Mouse (Mus musculus) forebrain, embryonic 14.5 days (tissue): ENCODE data around the gene Trappc13. TPM values are rescaled to one million over a fixed set of nuclear protein-coding genes. Genes with fewer than 3 reads are reported as not detected.

Experiments
- ATAC-seq: fragments of 200-750 bp; cut with Nextera tagmentation; 2 replicates; pipeline ENCODE4 v1.8.0; 2017; ENCODE audit warnings: mild to moderate bottlenecking, moderate library complexity
- DNase-seq: peaks from one replicate; pipeline ENCODE4 v3.0.0-alpha.2; 2015; ENCODE audit warnings: low spot score
- H3K27ac ChIP-seq: fragments of 300-500 bp; sonication (generic); 2 replicates; pipeline ENCODE4 v1.5.1; 2014; ENCODE audit warnings: low read depth, mild to moderate bottlenecking, control low read depth, low read length, moderate library complexity
- H3K27me3 ChIP-seq: fragments of 300-500 bp; sonication (generic); replicated peaks from 2 replicates; pipeline ENCODE4 v1.6.1; 2014; ENCODE audit warnings: low read length, control low read depth, mixed read lengths; ENCODE audit not compliant: control insufficient read depth, insufficient read depth
- H3K36me3 ChIP-seq: fragments of 300-500 bp; sonication (generic); 2 replicates; pipeline ENCODE4 v1.6.1; 2014; ENCODE audit warnings: low read length, control low read depth; ENCODE audit not compliant: control insufficient read depth, insufficient read depth
- H3K4me1 ChIP-seq: fragments of 300-500 bp; sonication (generic); 2 replicates; pipeline ENCODE4 v1.6.1; 2014; ENCODE audit warnings: antibody characterized with exemption, low read length, control low read depth; ENCODE audit not compliant: control insufficient read depth, insufficient read depth
- H3K4me2 ChIP-seq: fragments of 300-500 bp; sonication (generic); 2 replicates; pipeline ENCODE4 v1.6.1; 2014; ENCODE audit warnings: mild to moderate bottlenecking, control low read depth, low read length
- H3K4me3 ChIP-seq: fragments of 300-500 bp; sonication (generic); 2 replicates; pipeline ENCODE4 v1.5.1; 2014; ENCODE audit warnings: low read depth, low read length, control low read depth
- H3K9ac ChIP-seq: fragments of 300-500 bp; sonication (generic); 2 replicates; pipeline ENCODE4 v1.6.1; 2014; ENCODE audit warnings: mild to moderate bottlenecking, low read length, control low read depth, moderate library complexity
- H3K9me3 ChIP-seq: fragments of 300-500 bp; sonication (generic); replicated peaks from 2 replicates; pipeline ENCODE4 v1.6.1; 2016; ENCODE audit warnings: low read length, control low read depth, mixed read lengths; ENCODE audit not compliant: control insufficient read depth
- WGBS: fragments of 180-500 bp; shearing (Covaris S2); extraction: QIAGEN DNeasy Blood & Tissue Kit; methylation state at CpG from one replicate; pipeline ENCODE4 v1.1.7; 2014; 5-methylcytosine and 5-hydroxymethylcytosine counted together
- polyA plus RNA-seq: library from polyadenylated mRNA; unstranded; fragments of >200 nt; fragmentation: Nextera tagmentation; extraction: Ambion mirVana; gene quantifications from 2 replicates; pipeline ENCODE4 v1.2.1, GENCODE M21; 2014

Trappc13 gene
- polyA plus RNA-seq, 1 experiment from 2014 or later: 65.7 TPM

DNA sequence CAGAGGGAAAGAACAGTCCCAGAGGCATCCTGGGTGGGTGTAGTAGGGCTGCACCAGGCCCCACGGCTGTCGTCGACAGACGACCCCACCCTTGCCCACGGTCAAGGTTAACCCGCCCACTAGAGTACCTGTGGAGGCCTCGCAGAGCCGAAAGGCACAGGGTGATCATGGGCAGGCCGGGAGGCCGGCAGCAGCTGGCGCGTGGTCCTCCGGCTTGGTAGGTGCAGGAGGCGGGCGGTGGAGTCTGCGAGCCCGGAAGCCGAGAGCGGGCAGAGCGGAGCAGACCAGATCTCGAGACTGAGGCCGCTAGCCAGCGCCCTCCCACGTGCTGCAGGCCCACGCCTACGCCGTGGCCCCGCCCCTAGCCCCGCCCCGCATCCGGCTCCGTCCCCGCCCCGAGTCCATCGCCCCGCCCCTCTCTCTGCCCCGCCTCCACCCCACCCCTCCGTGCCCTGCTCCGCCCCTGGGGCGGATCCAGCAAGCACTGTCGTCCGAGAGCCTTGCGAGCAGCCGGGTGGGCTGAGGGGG lies 68.9 kb downstream of the Trappc13 start, which contains the start of the genes Nln and Sgtb:
Gene Nln, minus strand, starts transcription at position 327 of the 528 bp plus-strand sequence.
Gene Sgtb, plus strand, starts transcription at position 454 of the 528 bp plus-strand sequence.
- WGBS: under 1% methylated on average over 32 of the region's 44 CpGs
- ATAC-seq: peak; percentile 95
- H3K9me3 ChIP-seq: no peaks in the 10 kb centered on the region
- peaks cover 13% of the 10 kb centered on the region; the same call in 1 of the 2 replicates for H3K4me1 ChIP-seq
- peak within 1 kb of the TSS; percentile 80 for H3K27ac ChIP-seq
- H3K27me3 ChIP-seq: no peaks in the 10 kb centered on the region
- H3K4me2 ChIP-seq: peak within 1 kb of the TSS; percentile 95
- peak; percentile 91 for DNase-seq
- peaks cover 5% of the 10 kb centered on the region; the same call in 1 of the 2 replicates for H3K36me3 ChIP-seq
- peak within 1 kb of the TSS; percentile 81 for H3K4me3 ChIP-seq
- peak within 1 kb of the TSS; percentile 79 for H3K9ac ChIP-seq

DNA sequence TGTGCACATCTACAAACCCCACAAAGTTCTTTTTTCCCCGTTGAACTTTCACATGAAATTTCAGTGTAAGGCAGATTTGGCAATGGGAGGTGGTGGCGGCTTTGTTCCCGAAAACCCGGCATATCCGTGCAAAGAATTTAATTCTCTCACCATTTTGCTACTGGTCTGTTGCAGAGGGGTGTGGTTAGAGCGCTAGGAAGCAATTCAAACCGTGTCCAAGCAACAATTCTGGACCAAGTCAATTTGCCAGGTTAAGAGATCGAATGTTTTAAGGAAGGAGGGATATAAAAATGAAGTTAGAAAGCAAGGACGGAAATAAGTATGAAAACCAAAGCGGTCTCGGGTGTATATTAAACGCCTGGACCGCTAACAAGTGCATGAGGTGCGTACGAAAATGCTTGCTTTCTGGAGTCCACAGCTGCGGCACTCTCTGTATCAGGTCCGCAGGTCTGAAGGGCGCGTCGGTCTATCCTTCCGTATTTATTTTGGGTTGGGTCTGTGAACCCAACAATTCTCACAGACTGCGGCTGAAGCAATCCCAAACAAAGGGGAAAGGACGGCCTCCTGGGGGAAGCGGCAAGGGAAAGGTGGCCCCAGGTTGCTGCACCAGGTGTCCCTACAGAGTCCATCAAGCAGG lies 69.5 kb downstream of the Trappc13 start:
- Histone ChIP-seq H3K9me3 (0 out of 2 replicates have a peak, but pooled peaks cover 3% of the 10 kb centered on the region), H3K4me3 (peak overlapping the region; percentile 81), H3K36me3 (0 out of 2 replicates have a peak, but pooled peaks cover 2% of the 10 kb centered on the region), H3K27me3 (no peaks in the 10 kb centered on the region), H3K4me1 (peaks cover 13% of the 10 kb centered on the region; the same call in 1 of the 2 replicates), H3K27ac (peak overlapping the region; percentile 65), H3K9ac (peak overlapping the region; percentile 73), H3K4me2 (peak overlapping the region; percentile 95)
- 1% methylated on average over 24 of the region's 24 CpGs for WGBS
- ATAC-seq (peak; percentile 13), DNase-seq (peak; percentile 48)

DNA sequence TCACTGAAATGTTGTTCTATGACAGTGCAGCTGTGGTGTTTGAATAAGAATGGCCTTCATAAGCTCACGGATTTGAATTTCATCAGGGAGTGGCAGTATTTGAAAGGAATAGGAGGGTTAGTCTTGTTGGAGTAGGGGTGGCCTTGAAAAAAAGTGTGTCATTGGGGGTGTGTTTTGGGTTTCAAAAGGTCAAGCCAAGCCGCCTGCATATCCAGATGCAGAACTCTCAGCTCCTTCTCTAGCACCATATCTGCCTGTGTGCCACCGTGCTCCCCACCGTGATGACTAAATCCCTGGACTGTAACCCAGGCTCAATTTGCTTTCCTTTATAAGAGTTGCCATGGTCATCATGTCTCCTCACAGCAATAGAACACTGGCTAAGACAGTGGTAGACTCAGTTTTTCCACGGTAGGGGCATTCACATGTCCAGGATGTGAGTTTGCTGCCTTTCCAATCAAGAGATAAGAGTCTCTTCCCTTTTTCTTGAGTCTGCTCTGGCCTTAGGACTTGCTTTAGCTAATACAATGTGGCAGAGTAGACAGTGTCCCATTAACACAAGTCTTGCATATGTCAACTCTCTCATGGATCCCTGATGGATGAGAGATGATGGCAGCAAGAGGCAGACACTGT lies 76.5 kb downstream of the Trappc13 start:
- no peak for DNase-seq
- Histone ChIP-seq H3K4me2 (no peak overlapping the region), H3K4me3 (no peak overlapping the region), H3K4me1 (no peaks in the 10 kb centered on the region), H3K27me3 (no peaks in the 10 kb centered on the region), H3K27ac (no peak overlapping the region), H3K36me3 (no peaks in the 10 kb centered on the region), H3K9me3 (0 out of 2 replicates have a peak, but pooled peaks cover 3% of the 10 kb centered on the region), H3K9ac (no peak overlapping the region)
- no peak for ATAC-seq
- 90% methylated on average over 5 of the region's 5 CpGs for WGBS

DNA sequence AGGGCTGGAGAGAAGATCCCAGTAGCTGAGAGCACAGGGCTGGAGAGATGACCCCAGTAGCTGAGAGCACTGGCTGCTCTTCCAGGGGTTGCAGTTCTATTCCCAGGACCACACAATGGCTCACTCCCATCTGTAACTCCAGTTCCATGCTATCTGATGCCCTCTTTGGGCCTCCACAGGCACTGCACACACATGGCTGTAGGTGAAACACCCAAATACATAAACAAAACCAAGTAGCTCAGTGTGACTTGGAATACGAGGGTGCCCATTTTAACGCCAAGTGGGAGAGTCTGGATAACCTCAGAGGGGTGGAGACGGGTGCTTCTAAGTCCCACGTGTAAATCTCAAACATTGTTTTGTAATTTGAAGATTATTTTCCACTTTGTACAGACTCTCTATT lies 77.9 kb downstream of the Trappc13 start:
- WGBS: 93% methylated on average over 4 of the region's 4 CpGs
- H3K27ac ChIP-seq: no peak overlapping the region
- ATAC-seq (no peak), DNase-seq (no peak)
- H3K9me3 ChIP-seq: 0 out of 2 replicates have a peak, but pooled peaks cover 3% of the 10 kb centered on the region
- H3K27me3 ChIP-seq: no peaks in the 10 kb centered on the region
- no peak overlapping the region for H3K9ac ChIP-seq
- no peak overlapping the region for H3K4me2 ChIP-seq
- H3K4me1 ChIP-seq: no peaks in the 10 kb centered on the region
- H3K4me3 ChIP-seq: no peak overlapping the region
- H3K36me3 ChIP-seq: no peaks in the 10 kb centered on the region

DNA sequence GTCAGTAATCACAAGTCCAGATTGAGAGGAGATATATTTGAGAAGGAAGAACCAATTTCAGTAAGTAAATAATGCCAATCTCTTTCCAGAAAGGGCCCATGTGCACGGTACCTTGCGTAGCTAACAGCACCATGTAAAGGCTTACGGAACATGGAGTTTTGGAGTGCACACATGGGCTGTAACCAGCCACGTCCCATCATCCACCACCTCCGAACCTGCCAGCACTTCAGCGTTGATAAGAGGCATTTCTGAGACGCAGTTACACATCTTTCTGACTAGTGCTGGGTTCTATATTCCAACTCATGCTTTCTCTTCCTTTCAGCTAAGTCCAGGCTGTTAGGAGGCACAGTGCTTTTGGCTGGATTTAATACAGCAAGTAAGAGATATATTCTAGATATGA lies 81.1 kb downstream of the Trappc13 start:
- Histone ChIP-seq H3K4me3 (no peak overlapping the region), H3K4me2 (no peak overlapping the region), H3K36me3 (no peaks in the 10 kb centered on the region), H3K27ac (no peak overlapping the region), H3K9me3 (no peaks in the 10 kb centered on the region), H3K9ac (no peak overlapping the region), H3K4me1 (no peaks in the 10 kb centered on the region), H3K27me3 (no peaks in the 10 kb centered on the region)
- DNase-seq (no peak), ATAC-seq (no peak)
- WGBS: 97% methylated on average over 7 of the region's 7 CpGs

DNA sequence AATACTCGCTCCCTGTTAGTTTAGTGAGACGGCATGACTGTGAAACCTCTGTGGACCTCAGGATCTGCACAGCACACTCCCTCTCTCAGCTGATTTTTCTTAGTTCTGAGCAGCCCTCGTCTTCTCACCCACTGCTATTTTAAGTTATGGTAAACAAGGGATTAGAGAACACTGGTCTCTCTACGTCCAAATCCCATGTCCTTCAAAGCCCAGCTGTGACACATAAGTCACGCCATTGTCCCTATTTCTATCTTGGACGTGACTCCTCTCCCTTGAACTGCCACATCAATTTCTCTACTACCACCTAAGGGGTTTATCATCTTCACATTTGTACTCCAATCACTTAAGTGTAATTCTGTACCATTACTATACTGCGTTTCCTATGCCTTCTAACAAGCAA lies 82.3 kb downstream of the Trappc13 start:
- H3K4me2 ChIP-seq: no peak overlapping the region
- H3K4me1 ChIP-seq: no peaks in the 10 kb centered on the region
- ATAC-seq: no peak
- no peak overlapping the region for H3K4me3 ChIP-seq
- DNase-seq: no peak
- H3K27me3 ChIP-seq: no peaks in the 10 kb centered on the region
- no peaks in the 10 kb centered on the region for H3K36me3 ChIP-seq
- 63% methylated on average over 7 of the region's 7 CpGs for WGBS
- no peaks in the 10 kb centered on the region for H3K9me3 ChIP-seq
- no peak overlapping the region for H3K9ac ChIP-seq
- no peak overlapping the region for H3K27ac ChIP-seq

DNA sequence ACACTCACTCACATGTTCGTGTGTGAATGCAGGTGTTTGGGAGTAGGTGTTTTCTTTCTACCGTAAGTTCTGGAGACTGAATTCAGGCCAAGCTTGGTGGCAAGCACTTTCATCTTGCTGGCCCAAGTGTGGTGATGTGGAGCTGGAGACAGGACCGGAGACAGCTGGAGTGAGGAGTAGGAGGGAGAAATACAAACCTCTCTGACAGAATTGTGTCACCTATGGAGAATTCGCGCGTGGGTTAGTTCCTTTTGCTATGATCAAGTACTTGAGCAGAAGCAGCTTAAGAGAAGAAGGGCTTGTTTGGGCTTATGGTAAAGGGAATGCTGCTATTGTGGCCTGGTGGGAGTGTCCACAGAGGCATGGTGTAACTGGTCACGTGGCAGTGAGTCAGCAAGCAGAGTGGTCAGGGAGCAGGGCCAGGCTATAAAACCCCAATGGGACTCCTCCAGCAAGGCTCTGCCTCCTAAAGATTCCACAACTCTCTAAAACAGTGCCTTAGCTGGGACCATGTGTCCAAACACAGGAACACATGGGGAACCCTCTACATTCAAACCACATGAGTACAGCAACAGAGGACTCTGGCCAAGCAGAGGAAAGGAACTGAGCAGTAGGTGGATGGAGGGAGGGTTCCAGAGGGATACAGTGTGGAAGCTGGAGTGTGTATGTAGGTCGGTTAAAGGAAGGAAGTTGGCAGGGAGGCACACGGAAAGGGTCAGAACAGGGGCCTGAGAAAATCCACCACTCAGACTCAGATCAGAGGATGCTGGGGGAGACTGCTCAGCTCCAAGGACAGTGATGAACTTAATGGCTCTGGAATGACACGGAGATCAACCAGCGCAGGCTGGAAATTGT lies 83.5 kb downstream of the Trappc13 start:
- no peak for DNase-seq
- Histone ChIP-seq H3K27ac (no peak overlapping the region), H3K4me1 (no peaks in the 10 kb centered on the region), H3K4me3 (no peak overlapping the region), H3K9ac (no peak overlapping the region), H3K36me3 (no peaks in the 10 kb centered on the region), H3K4me2 (no peak overlapping the region), H3K27me3 (no peaks in the 10 kb centered on the region), H3K9me3 (no peaks in the 10 kb centered on the region)
- ATAC-seq: no peak
- WGBS: 87% methylated on average over 11 of the region's 11 CpGs
